Mouse (Mus musculus): ENCODE measurements around the gene Zfp648.
A peak's percentile ranks its signal among the peaks of the same experiment; 100 is the strongest.

The Zfp648 gene

DNA sequence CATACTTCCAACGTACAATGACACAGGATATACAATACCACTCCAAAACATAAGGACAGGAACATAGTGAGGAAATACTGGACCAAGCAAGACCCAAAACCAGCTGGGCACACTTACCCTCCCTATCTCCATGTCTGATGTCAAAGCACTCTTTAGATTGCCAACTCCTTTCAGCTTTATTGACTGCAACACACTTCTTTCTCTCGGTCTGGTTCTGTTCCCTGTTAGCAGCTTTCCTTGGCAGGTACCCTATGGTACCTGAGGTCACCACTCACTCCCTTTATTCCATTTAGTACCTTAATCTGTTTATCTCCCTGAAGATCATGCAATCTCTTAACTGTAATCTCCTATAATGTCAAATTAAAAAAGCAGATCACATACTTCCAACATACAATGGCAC, 19.0 kb downstream of the Zfp648 start:
- no peak for DNase-seq (ENCODE audit: low spot score in 2 of 2)

DNA sequence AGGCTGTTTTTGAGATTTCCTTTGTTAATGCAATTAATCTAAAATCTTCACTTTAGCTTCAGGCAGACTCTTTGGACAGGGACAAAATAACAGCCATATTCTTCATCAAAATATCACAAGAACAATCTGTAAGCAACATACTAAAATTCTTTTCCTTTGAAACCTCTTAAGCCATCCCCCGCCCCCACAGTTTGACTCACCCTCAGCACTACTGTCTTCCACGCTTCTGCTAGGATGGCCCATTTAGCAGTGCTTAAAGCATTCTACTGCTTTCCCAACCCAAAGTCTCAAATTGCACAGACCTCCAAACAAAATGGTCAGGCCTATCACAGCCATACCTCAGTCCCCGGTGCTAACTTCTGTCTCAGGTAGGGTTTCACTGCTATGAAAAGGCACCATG, 19.6 kb downstream of the Zfp648 start:
- DNase-seq (ENCODE audit: low spot score in 2 of 2), result no peak

GRCm38 (mm10) chr1:154223807-154224207, 22.8 kb downstream of the Zfp648 start:
- no peak for DNase-seq (ENCODE audit: low spot score in 2 of 2)

DNA sequence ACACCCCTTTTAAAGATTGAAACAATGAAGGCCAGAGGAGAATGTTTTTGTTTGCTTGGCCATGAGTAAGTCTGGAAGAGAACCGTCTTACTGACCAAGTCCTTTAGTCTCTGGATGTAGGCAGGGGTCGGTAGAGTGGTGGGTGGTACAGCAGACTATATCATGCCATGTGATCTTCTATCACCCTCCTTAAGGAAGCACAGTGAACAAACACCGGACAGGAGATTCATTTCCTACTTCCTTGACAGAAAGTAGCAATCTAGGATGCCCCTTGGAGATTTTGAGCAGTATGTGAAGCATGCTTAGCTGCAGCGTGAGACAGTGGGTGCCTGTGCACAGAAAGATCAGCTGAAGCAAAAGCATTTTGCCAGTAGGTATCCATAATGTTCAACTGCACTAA, 31.6 kb downstream of the Zfp648 start:
- DNase-seq (ENCODE audit: low spot score in 2 of 2), result no peak

GRCm38 (mm10) chr1:154233033-154233432, 32.0 kb downstream of the Zfp648 start:
- DNase-seq (ENCODE audit: low spot score in 2 of 2), result no peak

DNA sequence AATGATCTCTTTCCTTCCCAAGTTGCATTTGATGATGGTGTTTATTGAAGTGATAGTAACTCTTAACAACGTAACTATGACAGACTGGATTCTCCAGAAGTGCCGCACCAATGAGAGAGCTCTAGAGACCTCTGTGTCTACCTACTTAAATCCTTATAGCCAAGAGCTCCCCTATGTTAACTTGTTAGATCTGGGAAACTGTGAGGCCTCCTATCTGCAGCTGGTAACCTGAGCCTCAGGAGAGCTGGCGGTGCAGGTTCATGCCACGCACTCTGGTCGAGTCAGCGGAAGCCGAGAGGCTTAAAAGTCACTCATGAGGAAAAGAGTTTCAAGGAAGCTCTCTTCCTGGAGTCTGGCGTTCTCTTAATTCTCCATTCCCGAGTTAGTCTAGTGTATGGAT, 33.8 kb downstream of the Zfp648 start:
- no peak for DNase-seq (ENCODE audit: low spot score in 2 of 2)

GRCm38 (mm10) chr1:154238876-154239275, 37.9 kb downstream of the Zfp648 start:
- DNase-seq (ENCODE audit: low spot score in 2 of 2), result peak in 1 of 2 experiments; percentile 13

DNA sequence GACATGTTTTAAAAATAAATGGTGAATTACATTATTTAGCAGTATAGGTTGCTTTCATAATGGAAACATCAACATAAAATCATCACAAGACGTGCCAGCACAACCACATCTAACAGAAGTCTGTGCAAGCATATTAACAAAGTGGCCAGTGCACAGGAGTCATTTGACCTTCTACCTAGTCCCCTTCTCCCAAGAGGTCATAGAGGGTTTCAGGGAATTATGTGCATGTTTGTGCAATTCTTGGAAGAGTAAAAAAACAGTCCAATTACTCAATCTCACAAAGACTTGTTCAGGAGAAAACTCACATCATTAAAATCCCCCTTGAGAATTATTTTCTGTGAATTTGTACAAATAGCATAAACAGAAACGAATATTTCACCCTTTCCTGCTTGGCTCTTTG, 50.2 kb downstream of the Zfp648 start:
- DNase-seq (ENCODE audit: low spot score in 2 of 2), result no peak

GRCm38 (mm10) chr1:154252739-154253138, 51.8 kb downstream of the Zfp648 start:
- no peak for DNase-seq (ENCODE audit: low spot score in 2 of 2)

Data from spleen, postnatal 4 days (tissue).